Mouse (Mus musculus) right cerebral cortex, adult 2 months (tissue): ENCODE measurements at regions not wholly inside any gene's neighbourhood (a gene's known extent, or its start where the extent isn't known, plus 50 kb on each side); places are given as distances from the start of the nearest gene placed in this dataset.
"Not testable (repeated sequence)": the region's sequence is repeated elsewhere in the genome, so short reads cannot be mapped to it uniquely, and the experiment has no call there.

Experiments used
- DNase-seq, 2 experiments: peaks; one replicate each; pipeline ENCODE4 v3.0.0; 2021 to 2022; ENCODE audit warnings: low spot score in 2 of 2

DNA sequence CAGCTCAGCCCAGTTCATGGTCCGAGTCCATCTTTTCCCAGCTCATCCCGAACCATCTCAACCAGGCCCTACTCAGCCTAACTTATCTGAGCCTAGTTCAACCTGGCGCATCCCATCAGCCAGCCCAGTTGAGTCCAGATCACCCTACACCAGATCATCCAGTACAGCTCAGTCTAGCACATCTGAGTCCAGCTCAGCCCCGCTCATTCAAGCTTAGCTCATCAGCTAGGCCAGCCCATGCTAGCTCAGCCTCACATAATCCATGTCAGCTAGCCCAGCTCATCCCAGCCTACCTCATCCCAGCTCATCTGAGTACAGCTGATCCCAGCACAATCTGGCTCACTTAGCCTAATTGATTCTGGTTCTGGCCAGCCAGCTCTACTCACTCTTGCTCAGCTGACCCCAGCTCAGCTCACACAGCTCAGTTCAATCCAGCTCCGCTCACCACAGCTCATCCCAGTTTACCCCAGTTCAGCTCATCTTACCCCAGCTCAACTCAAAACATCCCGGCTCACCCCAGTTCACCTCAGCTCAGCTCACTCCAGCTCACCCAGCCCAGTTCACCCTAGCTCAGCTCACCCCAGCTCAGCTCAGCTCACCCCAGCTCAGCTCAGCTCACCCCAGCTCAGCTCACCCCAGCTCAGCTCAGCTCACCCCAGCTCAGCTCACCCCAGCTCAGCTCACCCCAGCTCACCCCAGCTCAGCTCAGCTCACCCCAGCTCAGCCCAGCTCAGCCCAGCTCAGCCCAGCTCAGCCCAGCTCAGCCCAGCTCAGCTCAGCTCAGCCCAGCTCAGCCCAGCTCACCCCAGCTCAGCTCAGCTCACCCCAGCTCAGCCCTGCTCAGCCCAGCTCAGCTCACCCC, 65.3 kb upstream of the Adam6b start:
- DNase-seq, result no peak

DNA sequence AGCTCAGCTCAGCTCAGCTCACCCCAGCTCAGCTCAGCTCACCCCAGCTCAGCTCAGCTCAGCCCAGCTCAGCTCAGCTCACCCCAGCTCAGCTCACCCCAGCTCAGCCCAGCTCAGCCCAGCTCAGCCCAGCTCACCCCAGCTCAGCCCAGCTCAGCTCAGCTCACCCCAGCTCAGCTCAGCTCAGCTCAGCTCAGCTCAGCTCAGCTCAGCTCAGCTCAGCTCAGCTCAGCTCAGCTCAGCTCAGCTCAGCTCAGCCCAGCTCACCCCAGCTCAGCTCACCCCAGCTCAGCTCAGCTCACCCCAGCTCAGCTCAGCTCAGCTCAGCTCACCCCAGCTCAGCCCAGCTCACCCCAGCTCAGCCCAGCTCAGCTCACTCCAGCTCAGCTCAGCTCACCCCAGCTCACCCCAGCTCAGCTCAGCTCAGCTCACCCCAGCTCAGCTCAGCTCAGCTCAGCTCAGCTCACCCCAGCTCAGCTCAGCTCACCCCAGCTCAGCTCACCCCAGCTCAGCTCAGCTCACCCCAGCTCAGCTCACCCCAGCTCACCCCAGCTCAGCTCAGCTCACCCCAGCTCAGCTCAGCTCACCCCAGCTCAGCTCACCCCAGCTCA, 64.6 kb upstream of the Adam6b start:
- DNase-seq, result not testable (repeated sequence)

DNA sequence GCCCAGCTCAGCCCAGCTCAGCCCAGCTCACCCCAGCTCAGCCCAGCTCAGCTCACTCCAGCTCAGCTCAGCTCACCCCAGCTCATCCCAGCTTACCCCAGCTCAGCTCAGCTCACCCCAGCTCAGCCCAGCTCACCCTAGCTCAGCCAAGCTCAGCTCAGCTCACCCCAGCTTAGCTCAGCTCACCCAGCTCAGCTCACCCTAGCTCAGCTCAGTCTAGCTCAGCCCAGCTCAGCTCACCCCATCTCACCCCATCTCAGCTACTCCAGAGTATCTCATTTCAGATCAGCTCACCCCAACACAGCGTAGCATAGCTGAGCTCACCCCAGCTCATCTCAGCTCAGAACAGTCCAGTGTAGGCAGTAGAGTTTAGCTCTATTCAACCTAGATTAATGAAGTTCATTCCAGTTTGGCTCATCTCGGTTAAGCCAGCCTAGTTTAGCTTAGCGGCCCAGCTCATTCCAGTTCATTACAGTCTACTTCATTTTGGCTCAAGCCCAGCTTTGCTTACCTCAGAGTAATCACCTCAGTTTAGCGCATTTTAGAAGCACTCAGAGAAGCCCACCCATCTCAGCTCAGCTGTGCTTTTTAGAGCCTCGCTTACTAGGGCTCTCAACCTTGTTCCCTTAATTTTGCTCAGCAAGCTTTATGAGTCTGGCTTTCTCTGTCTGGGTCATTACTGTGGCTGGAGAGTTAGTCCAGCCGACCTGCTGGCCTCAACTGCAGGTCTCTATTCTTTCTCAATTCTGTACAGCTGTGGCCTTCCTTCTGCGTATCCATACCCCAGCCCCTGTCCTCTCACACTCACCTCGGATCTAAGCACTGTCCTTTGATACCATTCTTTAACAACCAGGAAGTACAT, 63.9 kb upstream of the Adam6b start:
- no peak for DNase-seq

DNA sequence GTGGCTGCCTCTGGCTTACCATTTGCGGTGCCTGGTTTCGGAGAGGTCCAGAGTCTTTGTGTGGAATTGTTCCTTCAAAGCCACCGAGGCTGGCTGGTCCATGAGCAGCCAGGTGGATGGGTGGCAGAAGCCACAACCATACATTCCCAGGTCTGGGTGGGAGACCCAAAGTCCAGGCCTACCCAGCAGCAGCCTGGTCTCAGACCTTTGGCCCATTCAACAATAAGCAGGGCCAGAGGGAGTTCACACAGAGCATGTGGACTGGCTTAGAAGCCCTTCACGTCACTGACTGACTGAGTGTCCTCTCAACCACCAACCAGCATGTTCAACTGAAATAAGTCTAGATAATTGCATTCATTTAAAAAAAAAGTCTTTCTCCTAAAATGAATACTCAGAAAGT, 62.7 kb upstream of the Adam6b start:
- no peak for DNase-seq

DNA sequence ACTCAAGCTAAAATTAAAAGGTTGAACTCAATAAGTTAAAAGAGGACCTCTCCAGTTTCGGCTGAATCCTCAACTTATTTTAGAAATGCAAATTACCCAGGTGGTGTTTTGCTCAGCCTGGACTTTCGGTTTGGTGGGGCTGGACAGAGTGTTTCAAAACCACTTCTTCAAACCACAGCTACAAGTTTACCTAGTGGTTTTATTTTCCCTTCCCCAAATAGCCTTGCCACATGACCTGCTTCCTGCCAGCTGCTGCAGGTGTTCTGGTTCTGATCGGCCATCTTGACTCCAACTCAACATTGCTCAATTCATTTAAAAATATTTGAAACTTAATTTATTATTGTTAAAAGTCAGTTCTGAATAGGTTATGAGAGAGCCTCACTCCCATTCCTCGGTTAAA, 62.0 kb upstream of the Adam6b start:
- no peak for DNase-seq

DNA sequence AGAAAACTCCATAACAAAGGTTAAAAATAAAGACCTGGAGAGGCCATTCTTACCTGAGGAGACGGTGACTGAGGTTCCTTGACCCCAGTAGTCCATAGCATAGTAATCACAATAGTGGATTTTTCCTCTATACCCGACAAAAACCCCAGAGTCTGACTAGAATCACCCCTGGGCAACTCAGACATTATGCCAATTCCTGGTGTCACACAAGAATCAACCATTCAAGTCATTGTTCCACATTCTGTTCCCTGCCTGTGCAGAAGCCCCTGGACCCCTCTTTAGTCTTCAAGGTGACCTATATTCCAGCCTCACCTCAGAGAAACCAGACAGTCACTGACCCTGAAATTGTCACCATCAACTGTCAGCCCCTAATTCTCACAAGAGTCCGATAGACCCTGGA, 60.9 kb upstream of the Adam6b start:
- DNase-seq, result no peak

DNA sequence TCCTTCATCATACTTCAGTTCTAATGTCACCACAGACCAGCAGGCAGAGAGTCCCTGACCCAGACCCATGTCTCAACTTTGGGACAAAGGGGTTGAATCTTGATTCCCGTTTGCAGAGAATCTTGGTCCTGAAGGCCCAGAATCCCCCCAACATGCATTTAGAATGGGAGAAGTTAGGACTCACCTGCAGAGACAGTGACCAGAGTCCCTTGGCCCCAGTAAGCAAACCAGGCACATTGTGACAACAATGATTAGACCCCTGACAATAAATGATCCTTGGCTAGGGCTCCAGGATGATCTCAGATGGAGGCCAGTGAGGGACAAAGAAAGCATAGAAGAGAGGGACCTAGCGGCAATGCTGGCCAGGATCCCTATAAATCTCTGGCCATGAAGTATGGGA, 60.4 kb upstream of the Adam6b start:
- DNase-seq, result no peak

DNA sequence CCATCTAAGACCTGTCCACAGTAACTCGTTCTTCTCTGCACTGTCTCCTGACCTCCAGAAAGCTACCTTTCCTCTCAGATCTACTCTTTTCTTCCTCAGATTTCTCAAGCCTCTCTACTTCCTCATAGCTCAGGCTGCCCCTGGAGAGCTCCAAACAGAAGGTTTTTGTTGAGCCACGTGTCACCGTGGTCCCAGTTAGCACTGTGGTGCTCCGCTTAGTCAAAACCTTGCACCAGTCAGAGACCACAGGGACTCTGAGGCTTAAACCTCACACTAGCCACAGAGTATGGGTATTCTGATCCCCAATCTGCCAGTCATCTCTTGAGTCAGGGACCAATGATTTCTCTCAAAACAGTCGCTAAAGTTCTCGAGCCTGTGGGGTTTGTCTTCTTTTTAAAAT, 59.0 kb upstream of the Adam6b start:
- no peak for DNase-seq
